Mouse (Mus musculus) embryonic facial prominence, embryonic 13.5 days (tissue): ENCODE measurements around the gene Rpl12. TPM values are rescaled to one million over a fixed set of nuclear protein-coding genes. Genes with fewer than 3 reads are reported as not detected.
"Not testable (repeated sequence)": the region's sequence is repeated elsewhere in the genome, so short reads cannot be mapped to it uniquely, and the experiment has no call there.

ENCODE experiments used
- ATAC-seq: fragments of 200-750 bp; cut with Nextera tagmentation; 2 replicates; pipeline ENCODE4 v1.8.0; 2017; ENCODE audit warnings: low read depth; ENCODE audit not compliant: insufficient number of reproducible peaks, insufficient read depth, low FRiP score, low TSS enrichment
- H3K27ac ChIP-seq: fragments of 300-500 bp; sonication (generic); 2 replicates; pipeline ENCODE4 v1.5.1; 2015; ENCODE audit warnings: moderate library complexity, mild to moderate bottlenecking, inconsistent platforms
- H3K27me3 ChIP-seq: fragments of 300-500 bp; sonication (generic); 2 replicates; pipeline ENCODE4 v1.6.1; 2015; ENCODE audit warnings: mild to moderate bottlenecking, inconsistent platforms
- H3K36me3 ChIP-seq: fragments of 300-500 bp; sonication (generic); 2 replicates; pipeline ENCODE4 v1.6.1; 2015; ENCODE audit warnings: mild to moderate bottlenecking, inconsistent platforms
- H3K4me1 ChIP-seq: fragments of 300-500 bp; sonication (generic); 2 replicates; pipeline ENCODE4 v1.6.1; 2015; ENCODE audit warnings: inconsistent platforms
- H3K4me2 ChIP-seq: fragments of 300-500 bp; sonication (generic); 2 replicates; pipeline ENCODE4 v1.6.1; 2015; ENCODE audit warnings: moderate library complexity, mild to moderate bottlenecking, inconsistent platforms
- H3K4me3 ChIP-seq: fragments of 300-500 bp; sonication (generic); 2 replicates; pipeline ENCODE4 v1.5.1; 2015; ENCODE audit warnings: mild to moderate bottlenecking, inconsistent platforms
- H3K9ac ChIP-seq: fragments of 300-500 bp; sonication (generic); 2 replicates; pipeline ENCODE4 v1.6.1; 2015; ENCODE audit warnings: mild to moderate bottlenecking, inconsistent platforms
- H3K9me3 ChIP-seq: fragments of 300-500 bp; sonication (generic); 2 replicates; pipeline ENCODE4 v1.6.1; 2016; ENCODE audit warnings: inconsistent platforms
- WGBS: fragments of 180-500 bp; shearing (Covaris S2); methylation state at CpG from one replicate; pipeline ENCODE4 v1.1.7; 2015; ENCODE audit warnings: mixed read lengths; 5-methylcytosine and 5-hydroxymethylcytosine counted together
- polyA plus RNA-seq: library from polyadenylated mRNA; unstranded; fragments of >200 nt; fragmentation: Nextera tagmentation; extraction: Ambion mirVana; gene quantifications from 2 replicates; pipeline ENCODE4 v1.2.1, GENCODE M21; 2015

Rpl12 gene
- polyA plus RNA-seq, 1 experiment from 2014 or later = 205 TPM

GRCm38 (mm10) chr2:32983617-32984016 is 22.3 kb downstream of the Rpl12 start:
- Histone ChIP-seq H3K4me2 (no peak overlapping the region), H3K27me3 (no peaks in the 10 kb centered on the region)
- WGBS = 43% methylated on average over 6 of the region's 6 CpGs

GRCm38 (mm10) chr2:32985844-32986243 is 24.5 kb downstream of the Rpl12 start:
- no peaks in the 10 kb centered on the region for H3K36me3 ChIP-seq

More at GRCm38 (mm10) chr2:32983617-32984016, 22.3 kb downstream of the Rpl12 start:
- ATAC-seq = no peak
- peaks cover 17% of the 10 kb centered on the region for H3K4me1 ChIP-seq
- no peak overlapping the region for H3K4me3 ChIP-seq
- no peaks in the 10 kb centered on the region for H3K9me3 ChIP-seq
- H3K36me3 ChIP-seq = no peaks in the 10 kb centered on the region
- H3K27ac ChIP-seq = no peak overlapping the region
- no peak overlapping the region for H3K9ac ChIP-seq

GRCm38 (mm10) chr2:32989376-32989775 is 28.0 kb downstream of the Rpl12 start:
- Histone ChIP-seq H3K4me2 (no peak overlapping the region), H3K27ac (no peak overlapping the region), H3K9me3 (no peaks in the 10 kb centered on the region), H3K9ac (no peak overlapping the region), H3K36me3 (no peaks in the 10 kb centered on the region), H3K4me1 (no peaks in the 10 kb centered on the region), H3K4me3 (no peak overlapping the region), H3K27me3 (no peaks in the 10 kb centered on the region)
- no peak for ATAC-seq
- WGBS = 72% methylated on average over 3 of the region's 3 CpGs

More at GRCm38 (mm10) chr2:32985844-32986243, 24.5 kb downstream of the Rpl12 start:
- no peak overlapping the region for H3K4me3 ChIP-seq
- no peak overlapping the region for H3K9ac ChIP-seq
- no peak for ATAC-seq
- peaks cover 11% of the 10 kb centered on the region for H3K4me1 ChIP-seq
- H3K27ac ChIP-seq = no peak overlapping the region
- H3K4me2 ChIP-seq = no peak overlapping the region
- WGBS = 72% methylated on average over 8 of the region's 8 CpGs
- no peaks in the 10 kb centered on the region for H3K27me3 ChIP-seq
- no peaks in the 10 kb centered on the region for H3K9me3 ChIP-seq

- WGBS = 63% methylated on average over 13 of the region's 13 CpGs
- no peaks in the 10 kb centered on the region for H3K36me3 ChIP-seq
These were observed 28.9 kb downstream of the Rpl12 start for GRCm38 (mm10) chr2:32990167-32990832.

GRCm38 (mm10) chr2:32992130-32992529 is 30.8 kb downstream of the Rpl12 start:
- H3K4me3 ChIP-seq = no peak overlapping the region
- H3K27ac ChIP-seq = no peak overlapping the region
- H3K27me3 ChIP-seq = no peaks in the 10 kb centered on the region
- H3K4me1 ChIP-seq = no peaks in the 10 kb centered on the region
- H3K36me3 ChIP-seq = no peaks in the 10 kb centered on the region
- no peak overlapping the region for H3K9ac ChIP-seq
- no peak overlapping the region for H3K4me2 ChIP-seq
- ATAC-seq = no peak
- H3K9me3 ChIP-seq = no peaks in the 10 kb centered on the region
- WGBS = 53% methylated on average over 6 of the region's 6 CpGs

More at GRCm38 (mm10) chr2:32990167-32990832, 28.9 kb downstream of the Rpl12 start:
- H3K9me3 ChIP-seq = no peaks in the 10 kb centered on the region
- no peak overlapping the region for H3K27ac ChIP-seq
- H3K4me2 ChIP-seq = no peak overlapping the region
- no peaks in the 10 kb centered on the region for H3K27me3 ChIP-seq
- no peak overlapping the region for H3K4me3 ChIP-seq
- H3K4me1 ChIP-seq = no peaks in the 10 kb centered on the region
- H3K9ac ChIP-seq = no peak overlapping the region
- ATAC-seq = no peak

GRCm38 (mm10) chr2:32997081-32997480 is 35.7 kb downstream of the Rpl12 start:
- H3K27ac ChIP-seq = no peak overlapping the region
- no peaks in the 10 kb centered on the region for H3K4me1 ChIP-seq
- H3K36me3 ChIP-seq = no peaks in the 10 kb centered on the region
- H3K4me3 ChIP-seq = no peak overlapping the region
- H3K27me3 ChIP-seq = no peaks in the 10 kb centered on the region
- ATAC-seq = no peak
- no peak overlapping the region for H3K4me2 ChIP-seq
- 74% methylated on average over 6 of the region's 6 CpGs for WGBS
- no peak overlapping the region for H3K9ac ChIP-seq
- H3K9me3 ChIP-seq = no peaks in the 10 kb centered on the region

- no peak overlapping the region for H3K4me2 ChIP-seq
- no peak for ATAC-seq
These were observed 36.4 kb downstream of the Rpl12 start for GRCm38 (mm10) chr2:32997792-32998191.

GRCm38 (mm10) chr2:32999752-33000151 is 38.4 kb downstream of the Rpl12 start:
- Histone ChIP-seq H3K4me2 (no peak overlapping the region), H3K27me3 (no peaks in the 10 kb centered on the region), H3K4me1 (no peaks in the 10 kb centered on the region), H3K9ac (no peak overlapping the region), H3K36me3 (0 out of 2 replicates have a peak, but pooled peaks cover 3% of the 10 kb centered on the region), H3K27ac (no peak overlapping the region), H3K9me3 (no peaks in the 10 kb centered on the region), H3K4me3 (no peak overlapping the region)
- 91% methylated on average over 2 of the region's 2 CpGs for WGBS
- no peak for ATAC-seq

More at GRCm38 (mm10) chr2:32997792-32998191, 36.4 kb downstream of the Rpl12 start:
- H3K27ac ChIP-seq = no peak overlapping the region
- no peaks in the 10 kb centered on the region for H3K9me3 ChIP-seq
- H3K4me3 ChIP-seq = no peak overlapping the region
- H3K4me1 ChIP-seq = no peaks in the 10 kb centered on the region
- 71% methylated on average over 4 of the region's 4 CpGs for WGBS
- no peaks in the 10 kb centered on the region for H3K27me3 ChIP-seq
- H3K9ac ChIP-seq = no peak overlapping the region
- H3K36me3 ChIP-seq = no peaks in the 10 kb centered on the region

GRCm38 (mm10) chr2:33002144-33002543 is 40.8 kb downstream of the Rpl12 start:
- H3K4me2 ChIP-seq = no peak overlapping the region
- no peak for ATAC-seq
- no peaks in the 10 kb centered on the region for H3K27me3 ChIP-seq
- H3K4me1 ChIP-seq = no peaks in the 10 kb centered on the region
- no peaks in the 10 kb centered on the region for H3K9me3 ChIP-seq
- H3K9ac ChIP-seq = no peak overlapping the region
- 82% methylated on average over 7 of the region's 7 CpGs for WGBS
- no peak overlapping the region for H3K4me3 ChIP-seq
- no peak overlapping the region for H3K27ac ChIP-seq
- H3K36me3 ChIP-seq = 0 out of 2 replicates have a peak, but pooled peaks cover 9% of the 10 kb centered on the region

GRCm38 (mm10) chr2:33005041-33005440 is 43.7 kb downstream of the Rpl12 start:
- Histone ChIP-seq H3K27me3 (no peaks in the 10 kb centered on the region), H3K4me2 (no peak overlapping the region), H3K9me3 (no peaks in the 10 kb centered on the region), H3K4me1 (no peaks in the 10 kb centered on the region), H3K4me3 (no peak overlapping the region), H3K27ac (no peak overlapping the region), H3K36me3 (0 out of 2 replicates have a peak, but pooled peaks cover 9% of the 10 kb centered on the region), H3K9ac (no peak overlapping the region)
- 48% methylated on average over 5 of the region's 5 CpGs for WGBS
- no peak for ATAC-seq

GRCm38 (mm10) chr2:33009055-33009454 is 47.7 kb downstream of the Rpl12 start:
- ATAC-seq, H3K9me3 ChIP-seq, H3K27me3 ChIP-seq, H3K4me2 ChIP-seq, H3K9ac ChIP-seq, H3K4me3 ChIP-seq, H3K4me1 ChIP-seq, H3K27ac ChIP-seq, H3K36me3 ChIP-seq: not testable (repeated sequence)
- 87% methylated on average over 4 of the region's 4 CpGs for WGBS

GRCm38 (mm10) chr2:33014877-33015276 is 53.5 kb downstream of the Rpl12 start:
- no peaks in the 10 kb centered on the region for H3K9me3 ChIP-seq
- H3K4me2 ChIP-seq = no peak overlapping the region
- no peak overlapping the region for H3K9ac ChIP-seq
- WGBS = 78% methylated on average over 5 of the region's 5 CpGs
- no peak overlapping the region for H3K27ac ChIP-seq
- no peaks in the 10 kb centered on the region for H3K27me3 ChIP-seq
- ATAC-seq = no peak
- no peaks in the 10 kb centered on the region for H3K4me1 ChIP-seq
- H3K36me3 ChIP-seq = no peaks in the 10 kb centered on the region
- no peak overlapping the region for H3K4me3 ChIP-seq
